Mouse (Mus musculus) testis, adult 2 months (tissue): Measurements from ENCODE around the gene Rbpjl. TPM values are rescaled to one million over a fixed set of nuclear protein-coding genes. Genes with fewer than 3 reads are reported as not detected.

Experiments
- H3K27ac ChIP-seq: fragments of 200-500 bp; 2 replicates; pipeline ENCODE4 v1.5.1; 2012; ENCODE audit warnings: low read depth, low read length; ENCODE audit not compliant: control insufficient read depth, insufficient read depth
- H3K27me3 ChIP-seq: fragments of 200-500 bp; 2 replicates; pipeline ENCODE4 v1.6.1; 2012; ENCODE audit warnings: mild to moderate bottlenecking, low read length, moderate library complexity; ENCODE audit not compliant: control insufficient read depth, insufficient read depth
- H3K36me3 ChIP-seq: fragments of 200-500 bp; 2 replicates; pipeline ENCODE4 v1.6.1; 2012; ENCODE audit warnings: mild to moderate bottlenecking, low read length; ENCODE audit not compliant: control insufficient read depth, insufficient read depth
- H3K4me1 ChIP-seq: fragments of 200-500 bp; 2 replicates; pipeline ENCODE4 v1.6.1; 2012; ENCODE audit warnings: low read length; ENCODE audit not compliant: control insufficient read depth, insufficient read depth
- H3K4me3 ChIP-seq: fragments of 200-500 bp; 2 replicates; pipeline ENCODE4 v1.5.1; 2012; ENCODE audit warnings: low read depth, mild to moderate bottlenecking, low read length, moderate library complexity, mixed read lengths; ENCODE audit not compliant: control insufficient read depth
- CTCF ChIP-seq: fragments of 200-500 bp; IDR thresholded peaks from 2 replicates; pipeline ENCODE4 v1.5.1; 2012; ENCODE audit warnings: low read depth, mild to moderate bottlenecking, inconsistent platforms, low read length, moderate library complexity; ENCODE audit not compliant: control insufficient read depth, insufficient read depth, insufficient replicate concordance
- POLR2A ChIP-seq: fragments of 200-500 bp; IDR thresholded peaks from 2 replicates; pipeline ENCODE4 v1.6.1; 2012; ENCODE audit warnings: low read depth, mild to moderate bottlenecking, inconsistent platforms, low read length, moderate library complexity; ENCODE audit not compliant: control insufficient read depth
- polyA plus RNA-seq: library from polyadenylated mRNA; depleted of rRNA; stranded (reverse); fragments of >200 nt; gene quantifications from 2 replicates; pipeline ENCODE4 v1.2.3, GENCODE M21; 2012

The Rbpjl gene
- polyA plus RNA-seq, 1 experiment: 0.04 TPM

DNA sequence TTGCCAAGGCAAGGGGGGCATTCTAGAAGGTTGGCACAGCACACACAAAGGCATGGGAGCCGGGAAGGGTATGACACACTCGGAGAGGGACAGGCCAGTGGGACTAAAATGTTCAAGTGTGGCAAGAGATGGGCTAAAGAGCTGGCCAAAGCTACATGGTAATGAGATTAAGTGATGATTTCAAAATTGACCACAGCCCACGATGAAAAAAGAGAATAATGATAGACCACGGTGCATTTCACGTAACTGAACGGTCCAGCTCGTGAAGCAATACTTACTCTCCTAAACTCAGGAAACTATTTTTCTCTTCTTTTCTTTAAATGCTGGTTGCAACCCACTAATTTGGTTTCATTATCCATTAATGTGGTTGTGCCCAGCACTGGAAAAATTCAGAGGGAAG is 6.9 kb upstream of the Rbpjl start:
- TF ChIP-seq POLR2A (no peak), CTCF (no peak)
- no peaks in the 10 kb centered on the region for H3K36me3 ChIP-seq
- H3K27ac ChIP-seq: no peak overlapping the region
- no peaks in the 10 kb centered on the region for H3K27me3 ChIP-seq
- H3K4me1 ChIP-seq: peaks cover 19% of the 10 kb centered on the region
- H3K4me3 ChIP-seq: no peak overlapping the region

DNA sequence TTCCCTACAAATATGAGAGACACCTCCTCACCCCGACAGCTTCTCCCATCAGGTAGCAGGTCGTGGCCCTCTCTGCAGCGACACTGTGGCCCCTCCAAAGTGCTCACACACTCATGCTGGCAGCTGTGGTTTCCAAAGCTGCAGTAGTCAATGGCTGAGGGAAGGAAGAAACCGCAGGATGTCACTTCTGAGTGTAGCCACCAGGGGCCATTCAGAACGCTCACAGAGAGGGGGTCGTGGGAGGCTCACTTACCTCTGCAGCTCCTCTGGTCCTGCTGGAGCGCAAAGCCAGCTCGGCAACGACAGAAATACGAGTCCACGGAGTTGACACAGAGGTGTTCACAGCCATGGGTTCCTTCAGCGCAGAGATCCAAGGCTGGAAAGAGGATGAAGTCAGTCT is 6.0 kb upstream of the Rbpjl start:
- TF ChIP-seq CTCF: no peak
- TF ChIP-seq POLR2A: no peak
- H3K27me3 ChIP-seq: no peaks in the 10 kb centered on the region
- no peak overlapping the region for H3K4me3 ChIP-seq
- H3K36me3 ChIP-seq: no peaks in the 10 kb centered on the region
- peaks cover 21% of the 10 kb centered on the region for H3K4me1 ChIP-seq
- no peak overlapping the region for H3K27ac ChIP-seq

DNA sequence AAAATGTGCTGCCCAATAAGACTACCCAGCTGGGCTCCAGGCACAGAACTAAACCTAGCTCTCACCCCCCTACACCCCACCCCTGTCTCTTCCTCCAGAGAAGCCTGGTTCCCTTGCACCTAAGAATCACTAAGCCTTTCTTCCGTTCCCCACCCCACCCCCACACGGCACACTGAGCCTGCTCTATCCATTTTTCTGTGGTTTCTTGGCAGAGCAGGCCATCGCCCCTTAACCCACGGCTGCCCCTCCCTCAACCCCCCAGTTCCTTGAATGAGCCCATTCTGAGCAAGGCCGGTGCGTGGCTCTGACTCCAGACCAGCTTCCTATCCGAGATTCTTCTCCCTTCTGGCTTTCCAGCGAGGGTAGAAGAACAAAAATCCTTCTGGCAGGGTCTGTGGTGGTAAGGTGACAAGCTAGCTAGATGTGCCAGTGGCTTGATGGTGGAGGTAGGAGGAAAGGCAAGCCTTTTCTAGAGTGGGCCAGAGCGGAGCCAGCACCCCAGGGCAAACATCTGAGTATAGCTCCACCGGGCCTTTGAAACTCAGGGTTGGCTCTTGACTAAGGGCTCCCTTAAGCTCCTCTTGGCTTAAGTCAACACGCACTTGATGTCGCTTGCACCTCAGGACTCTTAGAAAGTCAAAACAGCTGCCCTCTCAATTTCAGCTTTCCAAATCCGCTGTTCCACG is 598 bp downstream of the Rbpjl start:
- Histone ChIP-seq H3K27ac (no peak overlapping the region), H3K4me3 (no peak overlapping the region), H3K27me3 (no peaks in the 10 kb centered on the region), H3K4me1 (peaks cover 20% of the 10 kb centered on the region), H3K36me3 (no peaks in the 10 kb centered on the region)
- TF ChIP-seq CTCF (no peak), POLR2A (no peak)

DNA sequence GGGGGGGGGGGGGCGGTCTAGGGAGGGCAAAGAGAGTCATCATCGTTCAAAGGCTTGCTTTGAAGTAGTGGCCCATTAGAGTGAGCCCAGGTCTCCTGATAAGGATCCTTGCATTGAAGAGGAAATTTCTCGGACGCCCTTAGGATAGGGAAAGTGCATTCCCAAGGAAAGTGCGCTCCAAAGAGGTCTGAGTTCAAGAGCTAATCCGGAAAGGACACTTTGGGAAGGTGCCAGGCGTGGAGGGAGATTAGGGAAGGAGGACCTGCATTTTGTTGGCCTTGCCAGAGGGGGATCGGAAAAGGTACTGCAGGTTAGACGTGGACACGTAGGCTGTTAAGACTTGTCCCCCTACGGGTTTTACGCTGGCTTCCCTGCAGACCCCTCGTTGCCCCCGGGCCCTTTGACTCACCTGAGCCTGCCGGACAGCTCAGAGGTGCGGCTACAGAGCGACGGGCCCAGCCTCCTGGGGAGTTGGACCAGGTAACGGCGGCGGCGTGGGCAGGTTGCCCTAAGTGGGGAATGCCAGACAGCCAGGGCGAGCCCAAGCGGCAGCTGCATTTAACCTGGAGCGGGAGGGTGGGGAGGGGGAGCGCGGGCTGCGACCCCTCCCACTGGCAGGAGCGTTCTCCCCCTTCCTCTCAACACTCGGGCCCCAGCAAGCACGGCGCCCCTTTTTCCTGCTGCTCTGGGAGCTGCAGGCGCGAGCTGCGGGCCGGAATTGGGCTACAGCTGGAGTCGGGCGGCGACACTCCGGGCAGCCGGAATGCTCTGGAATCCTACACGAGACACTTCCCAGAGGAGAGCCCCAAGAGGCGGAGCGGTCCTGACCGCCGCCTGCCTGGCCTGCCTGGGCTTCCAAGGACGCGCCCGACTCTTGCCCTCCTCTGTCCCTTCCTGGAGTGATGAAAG is 1.4 kb downstream of the Rbpjl start:
- Histone ChIP-seq H3K4me1 (peaks cover 20% of the 10 kb centered on the region), H3K27me3 (no peaks in the 10 kb centered on the region), H3K4me3 (no peak overlapping the region), H3K36me3 (no peaks in the 10 kb centered on the region), H3K27ac (no peak overlapping the region)
- TF ChIP-seq POLR2A: no peak
- no peak for TF ChIP-seq CTCF

DNA sequence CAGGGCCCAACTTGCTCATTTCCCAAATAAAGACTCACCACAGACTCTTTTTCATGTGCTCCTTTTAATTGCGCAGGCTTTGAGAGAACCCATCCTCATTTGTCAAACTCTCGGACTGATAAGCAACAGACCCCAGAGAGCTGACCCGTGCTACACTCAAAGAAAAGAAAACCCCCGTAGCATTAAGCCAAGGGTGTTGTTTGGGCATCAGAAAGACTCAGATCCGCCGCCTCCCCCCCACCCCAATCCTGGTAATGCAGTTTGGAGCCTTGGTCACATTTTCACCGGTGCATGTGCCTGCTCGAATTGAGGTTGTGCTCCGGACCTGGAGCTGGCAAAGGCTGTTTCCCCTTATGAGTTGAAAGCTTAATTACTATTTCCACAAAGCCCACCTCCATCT is 2.1 kb downstream of the Rbpjl start, which contains the start of gene Matn4:
Matn4 (minus strand) TSS at position 101 of the 400 bp plus-strand sequence.
- no peak within 1 kb of the TSS for H3K27ac ChIP-seq
- no peaks in the 10 kb centered on the region for H3K27me3 ChIP-seq
- no peak within 1 kb of the TSS for H3K4me3 ChIP-seq
- H3K36me3 ChIP-seq: no peaks in the 10 kb centered on the region
- TF ChIP-seq POLR2A: no peak
- TF ChIP-seq CTCF: no peak
- H3K4me1 ChIP-seq: peaks cover 19% of the 10 kb centered on the region

DNA sequence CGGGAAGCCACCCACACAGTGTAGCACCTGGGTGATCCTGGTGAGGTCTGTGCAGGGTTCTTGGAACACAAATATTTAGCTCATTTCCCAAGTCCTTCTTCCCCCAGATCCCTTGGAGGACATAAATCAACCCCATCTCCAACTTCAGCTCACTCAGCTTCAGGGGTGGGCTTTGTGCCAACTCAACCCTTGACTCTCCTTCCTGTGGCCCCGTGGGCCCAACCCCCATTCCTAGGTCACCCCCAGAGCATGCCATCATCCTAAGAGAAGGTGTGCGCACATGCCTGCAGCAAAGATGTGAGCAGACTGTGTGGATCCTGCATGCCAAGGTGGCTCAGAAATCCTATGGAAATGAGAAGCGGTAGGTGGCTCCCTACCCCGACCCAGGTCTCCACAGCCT is 2.6 kb downstream of the Rbpjl start:
- Histone ChIP-seq H3K4me1 (peaks cover 14% of the 10 kb centered on the region), H3K36me3 (no peaks in the 10 kb centered on the region), H3K4me3 (no peak overlapping the region), H3K27me3 (no peaks in the 10 kb centered on the region), H3K27ac (no peak overlapping the region)
- TF ChIP-seq CTCF: no peak
- no peak for TF ChIP-seq POLR2A

DNA sequence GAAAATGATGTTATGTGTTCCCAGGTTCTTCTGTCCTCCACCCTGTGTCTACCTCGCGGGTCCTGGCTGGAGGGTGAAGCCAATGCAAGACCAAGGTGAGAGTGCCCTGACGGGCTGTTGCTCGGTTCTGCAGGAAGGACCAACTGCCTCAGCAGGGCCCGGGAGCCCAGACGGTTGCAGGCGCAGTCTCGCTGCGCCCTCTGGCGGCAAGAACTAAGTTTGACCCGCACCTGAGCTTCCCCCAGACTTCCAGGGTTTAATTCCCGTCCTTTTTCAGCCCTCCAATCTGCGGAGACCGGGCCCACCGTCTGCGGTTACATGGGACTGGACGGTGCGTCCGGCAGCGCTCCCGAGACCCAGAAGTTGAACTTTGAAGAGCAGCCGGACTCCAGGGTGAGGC is 4.8 kb downstream of the Rbpjl start:
- no peak overlapping the region; the same call in 1 of the 2 replicates for H3K4me3 ChIP-seq

More for the DNA sequence above, 4.8 kb downstream of the Rbpjl start:
- Histone ChIP-seq H3K36me3 (no peaks in the 10 kb centered on the region), H3K4me1 (peaks cover 7% of the 10 kb centered on the region), H3K27me3 (no peaks in the 10 kb centered on the region), H3K27ac (no peak overlapping the region)
- 0 out of 2 replicates have a peak, but pooled peaks have one; percentile 12 for TF ChIP-seq POLR2A
- TF ChIP-seq CTCF: peak; percentile 85
